Mouse (Mus musculus) cerebellum, adult 9-11 months (tissue): ENCODE results near the gene Map2k2.
"Not testable (repeated sequence)": the region's sequence is repeated elsewhere in the genome, so short reads cannot be mapped to it uniquely, and the experiment has no call there.

Experiments
- DNase-seq: peaks from one replicate; pipeline ENCODE4 v3.0.0; 2022

The Map2k2 gene

GRCm38 (mm10) chr10:81143845-81144437 lies 38.2 kb downstream of the Map2k2 start:
- DNase-seq = no peak

DNA sequence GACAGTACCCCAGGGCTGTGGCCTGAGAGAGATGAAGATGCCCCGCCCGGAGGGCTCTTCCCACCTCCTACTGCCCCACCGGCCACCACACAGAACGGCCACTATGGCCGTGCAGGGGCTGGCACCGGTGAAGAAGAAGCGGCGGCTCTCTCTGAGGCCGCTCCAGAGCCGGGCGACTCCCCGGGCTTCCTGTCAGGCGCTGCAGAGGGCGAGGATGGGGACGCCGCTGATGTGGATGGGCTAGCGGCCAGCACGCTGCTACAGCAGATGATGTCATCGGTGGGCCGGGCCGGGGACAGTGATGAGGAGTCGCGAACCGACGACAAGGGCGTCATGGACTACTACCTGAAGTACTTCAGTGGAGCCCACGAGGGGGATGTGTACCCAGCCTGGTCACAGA lies 39.0 kb downstream of the Map2k2 start:
- DNase-seq = no peak

DNA sequence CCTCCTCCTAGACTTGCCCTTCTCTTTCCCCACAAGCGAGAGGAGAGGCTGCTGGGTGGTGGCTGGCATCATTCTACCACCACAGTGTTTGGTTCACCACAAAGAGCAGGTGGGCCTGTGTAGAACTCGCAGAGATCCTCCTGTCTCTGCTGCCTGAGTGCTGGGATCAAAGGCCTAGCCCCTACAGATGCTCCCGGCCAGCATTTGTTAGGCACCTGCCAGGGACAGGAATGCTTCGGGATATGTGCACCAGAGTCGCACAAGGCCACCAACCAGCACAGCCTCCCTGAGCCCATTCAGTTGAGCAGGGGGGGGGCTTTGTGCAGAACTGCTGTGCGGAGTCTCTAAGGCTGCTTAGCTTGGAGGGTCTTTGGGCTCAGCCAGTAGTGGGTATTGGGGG lies 39.6 kb downstream of the Map2k2 start:
- no peak for DNase-seq

GRCm38 (mm10) chr10:81145778-81146177 lies 40.1 kb downstream of the Map2k2 start:
- no peak for DNase-seq

DNA sequence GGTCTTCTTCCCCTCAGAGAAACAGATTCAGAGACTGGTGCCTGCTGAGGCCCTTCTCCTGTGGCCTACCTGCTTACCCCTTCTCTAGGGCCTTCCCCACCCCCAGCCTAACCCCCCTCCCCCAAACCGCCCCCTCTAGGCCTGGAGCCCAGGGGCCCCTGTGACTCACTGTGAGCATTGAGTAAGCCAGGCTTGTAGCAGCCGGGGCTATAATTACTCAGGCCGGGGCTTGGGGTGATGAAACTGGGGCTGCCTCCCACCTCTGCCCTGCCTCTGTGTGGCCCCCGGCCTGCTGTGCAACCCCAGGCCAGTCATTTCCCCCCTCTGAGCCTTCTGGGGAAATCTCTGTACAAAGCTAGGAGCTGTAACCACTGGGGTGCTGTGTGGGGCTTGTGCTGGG lies 40.6 kb downstream of the Map2k2 start:
- no peak for DNase-seq

- DNase-seq = no peak
Measured at GRCm38 (mm10) chr10:81151261-81151660, 45.5 kb downstream of the Map2k2 start.

GRCm38 (mm10) chr10:81152609-81153008 lies 46.9 kb downstream of the Map2k2 start:
- no peak for DNase-seq

- DNase-seq = no peak
Measured at GRCm38 (mm10) chr10:81154313-81154712, 48.6 kb downstream of the Map2k2 start.

GRCm38 (mm10) chr10:81154736-81155135 lies 49.0 kb downstream of the Map2k2 start:
- DNase-seq = no peak

- no peak for DNase-seq
Measured at GRCm38 (mm10) chr10:81161602-81162317, 56.0 kb downstream of the Map2k2 start.

DNA sequence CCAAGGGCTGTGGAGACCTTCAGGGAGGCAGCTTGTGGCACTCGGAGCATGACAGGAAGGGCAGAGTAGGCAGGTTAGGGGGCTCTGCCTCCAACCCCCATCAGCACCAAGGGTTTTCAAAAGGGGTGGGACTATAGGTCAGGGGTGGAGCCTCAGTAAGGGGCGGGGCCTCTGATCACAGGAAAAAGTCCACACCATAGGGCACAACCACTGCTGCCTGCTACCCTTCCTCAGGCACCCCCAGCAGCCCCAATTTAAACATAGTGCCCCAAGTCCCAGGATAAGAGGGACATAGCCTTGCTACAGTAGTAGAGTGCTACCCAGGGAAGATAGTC lies 56.6 kb downstream of the Map2k2 start:
- DNase-seq = no peak

- DNase-seq = peak; percentile 87
Measured at GRCm38 (mm10) chr10:81165118-81165517, 59.4 kb downstream of the Map2k2 start.

GRCm38 (mm10) chr10:81167200-81168086 lies 61.7 kb downstream of the Map2k2 start, which contains the start of gene Pias4:
Gene Pias4, minus strand, starts transcription at chr10:81167923.
- peak; percentile 100 for DNase-seq

- DNase-seq = no peak
Measured at GRCm38 (mm10) chr10:81168087-81168431, 62.3 kb downstream of the Map2k2 start.

DNA sequence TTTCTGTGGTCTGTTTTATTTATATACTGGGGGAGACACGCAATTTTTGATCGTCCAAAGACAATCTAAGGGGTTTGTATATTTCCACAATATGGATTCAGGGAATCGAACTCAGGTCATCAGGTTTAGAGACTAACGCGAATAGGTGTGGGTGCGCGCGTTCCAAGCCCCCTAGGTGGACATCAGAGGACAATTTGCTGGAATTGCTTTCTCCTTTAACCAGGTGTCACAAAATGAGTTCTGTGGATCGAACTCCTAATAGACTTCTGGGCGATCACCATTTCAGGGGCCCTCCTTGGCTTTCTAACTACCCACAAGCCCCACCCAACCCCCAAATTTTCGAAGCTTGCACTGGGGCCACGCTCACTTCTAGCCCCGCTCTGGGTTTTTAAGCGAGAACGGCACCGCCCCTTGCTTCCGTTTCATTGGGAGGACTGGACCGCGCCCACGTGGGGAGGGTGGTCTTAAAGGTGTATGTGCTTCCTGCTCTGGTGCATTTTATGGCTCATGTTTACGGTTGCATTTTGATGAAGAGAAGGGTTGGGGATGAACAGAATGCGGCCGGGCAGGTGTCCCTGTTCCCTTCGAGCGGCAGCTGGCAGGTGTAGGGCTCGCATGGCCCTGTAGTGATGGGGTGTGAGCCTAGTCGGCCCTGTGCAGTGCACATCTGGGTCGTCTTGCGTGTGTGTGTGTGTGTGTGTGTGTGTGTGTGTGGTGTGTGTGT lies 63.0 kb downstream of the Map2k2 start:
- DNase-seq = peak; percentile 85

DNA sequence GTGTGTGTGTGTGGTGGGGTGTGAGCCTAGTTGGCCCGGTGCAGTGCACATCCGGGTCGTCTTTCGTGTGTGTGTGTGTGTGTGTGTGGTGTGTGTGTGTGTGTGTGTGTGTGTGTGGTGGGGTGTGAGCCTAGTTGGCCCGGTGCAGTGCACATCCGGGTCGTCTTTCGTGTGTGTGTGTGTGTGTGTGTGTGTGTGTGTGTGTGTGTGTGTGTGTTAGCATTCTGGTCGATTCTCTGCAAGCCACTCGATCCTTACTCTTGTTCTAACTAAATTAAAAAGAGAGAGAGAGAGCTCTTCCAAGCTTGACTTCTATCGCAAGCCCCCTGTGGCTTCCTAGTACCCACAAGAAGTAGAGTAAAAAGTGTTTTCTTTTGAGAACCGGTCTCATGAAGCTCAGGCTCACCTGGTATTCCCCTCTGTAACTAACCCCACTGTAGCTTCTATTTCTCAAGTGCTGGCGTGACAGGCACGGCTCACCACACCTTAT lies 63.7 kb downstream of the Map2k2 start:
- not testable (repeated sequence) for DNase-seq

GRCm38 (mm10) chr10:81173132-81173531 lies 67.4 kb downstream of the Map2k2 start:
- DNase-seq = peak; percentile 86

DNA sequence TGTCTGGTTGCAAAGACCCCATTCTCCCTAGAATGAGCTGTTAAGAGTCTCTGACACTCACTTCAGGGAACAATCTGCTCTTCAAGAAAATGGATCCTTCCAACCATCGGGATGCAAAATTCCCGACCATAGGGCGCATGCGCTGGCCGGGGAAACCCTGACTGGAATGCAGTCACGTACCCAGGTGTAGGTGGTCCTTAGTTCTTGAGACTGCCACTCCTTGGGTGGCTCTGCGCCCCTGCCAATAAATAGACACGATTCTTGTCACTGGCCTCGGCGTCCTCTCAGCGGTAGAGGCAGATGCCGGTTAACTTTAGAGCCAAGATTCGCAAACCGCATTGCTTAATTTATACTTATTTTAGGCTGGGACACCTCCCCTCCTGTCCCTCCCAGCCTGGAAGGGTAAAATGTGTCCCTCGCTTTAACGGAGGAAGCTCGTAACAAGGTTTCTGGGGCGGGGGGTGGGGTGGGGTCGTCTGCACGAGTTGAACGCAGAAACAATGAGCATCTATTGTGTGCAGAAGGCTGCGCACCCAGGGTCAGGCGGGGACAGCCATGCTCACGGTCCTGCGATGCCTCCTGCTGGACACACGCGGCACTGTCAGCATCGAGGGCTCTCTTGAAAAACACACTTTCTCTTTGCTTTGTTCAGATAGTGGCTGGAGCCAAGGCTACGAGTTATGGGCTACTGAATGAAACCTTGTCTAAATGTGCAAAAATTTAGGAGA lies 69.1 kb downstream of the Map2k2 start:
- peak; percentile 92 for DNase-seq

- not testable (repeated sequence) for DNase-seq
Measured at GRCm38 (mm10) chr10:81175345-81175701, 69.6 kb downstream of the Map2k2 start.

GRCm38 (mm10) chr10:81175936-81176465 lies 70.3 kb downstream of the Map2k2 start:
- DNase-seq = no peak

GRCm38 (mm10) chr10:81176466-81177271 lies 71.0 kb downstream of the Map2k2 start, which contains the start of gene Eef2:
Gene Eef2, plus strand, starts transcription at chr10:81176631.
- DNase-seq = peak; percentile 99
